Mouse (Mus musculus) kidney, embryonic 14.5 days (tissue): Measurements from ENCODE around the gene Hist1h3f. TPM values are rescaled to one million over a fixed set of nuclear protein-coding genes. Genes with fewer than 3 reads are reported as not detected.
"Not testable (repeated sequence)": the region's sequence is repeated elsewhere in the genome, so short reads cannot be mapped to it uniquely, and the experiment has no call there.

Source experiments
- ATAC-seq: fragments of 200-750 bp; cut with Nextera tagmentation; 2 replicates; pipeline ENCODE4 v1.8.0; 2017; ENCODE audit warnings: moderate number of reproducible peaks, mild to moderate bottlenecking, moderate TSS enrichment, moderate library complexity; ENCODE audit not compliant: low FRiP score, low TSS enrichment
- H3K27ac ChIP-seq: fragments of 300-500 bp; sonication (generic); 2 replicates; pipeline ENCODE4 v1.5.1; 2014; ENCODE audit warnings: low read depth, mild to moderate bottlenecking, low read length, moderate library complexity, mixed read lengths
- H3K27me3 ChIP-seq: fragments of 300-500 bp; sonication (generic); 2 replicates; pipeline ENCODE4 v1.6.1; 2014; ENCODE audit warnings: mild to moderate bottlenecking, low read length; ENCODE audit not compliant: control insufficient read depth, insufficient read depth
- H3K36me3 ChIP-seq: fragments of 300-500 bp; sonication (generic); 2 replicates; pipeline ENCODE4 v1.6.1; 2014; ENCODE audit warnings: low read length, mixed read lengths; ENCODE audit not compliant: control insufficient read depth, insufficient read depth
- H3K4me1 ChIP-seq: fragments of 300-500 bp; sonication (generic); 2 replicates; pipeline ENCODE4 v1.6.1; 2014; ENCODE audit warnings: low read length, mixed read lengths; ENCODE audit not compliant: control insufficient read depth, insufficient read depth
- H3K4me2 ChIP-seq: fragments of 300-500 bp; sonication (generic); replicated peaks from 2 replicates; pipeline ENCODE4 v1.6.1; 2014; ENCODE audit warnings: low read depth, mild to moderate bottlenecking, low read length
- H3K4me3 ChIP-seq: fragments of 300-500 bp; sonication (generic); 2 replicates; pipeline ENCODE4 v1.5.1; 2014; ENCODE audit warnings: mild to moderate bottlenecking, low read length
- H3K9ac ChIP-seq: fragments of 300-500 bp; sonication (generic); 2 replicates; pipeline ENCODE4 v1.6.1; 2014; ENCODE audit warnings: low read depth, mild to moderate bottlenecking, low read length, moderate library complexity
- H3K9me3 ChIP-seq: fragments of 300-500 bp; sonication (generic); 2 replicates; pipeline ENCODE4 v1.6.1; 2016; ENCODE audit warnings: low read length; ENCODE audit not compliant: control insufficient read depth
- WGBS: fragments of 180-500 bp; shearing (Covaris S2); extraction: QIAGEN DNeasy Blood & Tissue Kit; methylation state at CpG from one replicate; pipeline ENCODE4 v1.1.7; 2014; 5-methylcytosine and 5-hydroxymethylcytosine counted together
- polyA plus RNA-seq: library from polyadenylated mRNA; unstranded; fragments of >200 nt; fragmentation: Nextera tagmentation; extraction: Ambion mirVana; gene quantifications from 2 replicates; pipeline ENCODE4 v1.2.1, GENCODE M21; 2014

Gene Hist1h3f
- polyA plus RNA-seq, 1 experiment from 2014 or later, result 1.2 TPM

- Histone ChIP-seq H3K4me2 (peak overlapping the region; percentile 69), H3K4me3 (peak overlapping the region; percentile 62), H3K9ac (peak overlapping the region; percentile 89), H3K9me3 (no peaks in the 10 kb centered on the region), H3K27ac (peak overlapping the region; percentile 99), H3K4me1 (peaks cover 23% of the 10 kb centered on the region), H3K36me3 (no peaks in the 10 kb centered on the region), H3K27me3 (no peaks in the 10 kb centered on the region)
- 26% methylated on average over 9 of the region's 9 CpGs for WGBS
- no peak for ATAC-seq
Observed at GRCm38 (mm10) chr13:23532262-23533075, 11.4 kb upstream of the Hist1h3f start.

- Histone ChIP-seq H3K27ac (peak within 1 kb of the TSS; percentile 99), H3K4me2 (peak within 1 kb of the TSS; percentile 69), H3K4me1 (peaks cover 21% of the 10 kb centered on the region), H3K4me3 (peak within 1 kb of the TSS; percentile 62), H3K9ac (peak within 1 kb of the TSS; percentile 89)
- H3K36me3 ChIP-seq, H3K9me3 ChIP-seq, H3K27me3 ChIP-seq: not testable (repeated sequence)
- ATAC-seq, result peak; percentile 54
- WGBS, result under 1% methylated on average over 20 of the region's 53 CpGs
Observed at GRCm38 (mm10) chr13:23533560-23534367, 10.1 kb upstream of the Hist1h3f start, which contains the start of gene Hist1h2af. Hist1h2af (plus strand) TSS chr13:23533906.

GRCm38 (mm10) chr13:23534368-23535131 is 9.3 kb upstream of the Hist1h3f start:
- under 1% methylated on average over 15 of the region's 15 CpGs for WGBS
- Histone ChIP-seq H3K27me3 (no peaks in the 10 kb centered on the region), H3K4me3 (peak overlapping the region; percentile 62), H3K4me1 (peaks cover 16% of the 10 kb centered on the region), H3K36me3 (no peaks in the 10 kb centered on the region), H3K9me3 (no peaks in the 10 kb centered on the region), H3K4me2 (peak overlapping the region; percentile 69), H3K27ac (peak overlapping the region; percentile 99), H3K9ac (peak overlapping the region; percentile 89)
- no peak for ATAC-seq

- not testable (repeated sequence) for H3K9me3 ChIP-seq, H3K27me3 ChIP-seq, H3K36me3 ChIP-seq
- Histone ChIP-seq H3K4me1 (peaks cover 16% of the 10 kb centered on the region), H3K4me2 (peak within 1 kb of the TSS; percentile 69), H3K9ac (peak within 1 kb of the TSS; percentile 89), H3K4me3 (peak within 1 kb of the TSS; percentile 62), H3K27ac (peak within 1 kb of the TSS; percentile 99)
- ATAC-seq, result peak; percentile 93
- WGBS, result under 1% methylated on average over 44 of the region's 62 CpGs
Observed at GRCm38 (mm10) chr13:23535137-23536075, 8.4 kb upstream of the Hist1h3f start, which contains the start of gene Hist1h3g. Hist1h3g (plus strand) TSS chr13:23535422.

- H3K36me3 ChIP-seq, result no peaks in the 10 kb centered on the region
- peak overlapping the region; percentile 62 for H3K4me3 ChIP-seq
- H3K27ac ChIP-seq, result peak overlapping the region; percentile 99
- H3K27me3 ChIP-seq, result no peaks in the 10 kb centered on the region
- H3K9ac ChIP-seq, result peak overlapping the region; percentile 89
- no peak for ATAC-seq
- peak overlapping the region; percentile 69 for H3K4me2 ChIP-seq
- 17% methylated on average over 7 of the region's 7 CpGs for WGBS
- peaks cover 16% of the 10 kb centered on the region for H3K4me1 ChIP-seq
- H3K9me3 ChIP-seq, result no peaks in the 10 kb centered on the region
Observed at GRCm38 (mm10) chr13:23536076-23536822, 7.6 kb upstream of the Hist1h3f start.

GRCm38 (mm10) chr13:23537006-23537710 is 6.7 kb upstream of the Hist1h3f start:
- peak overlapping the region; percentile 69 for H3K4me2 ChIP-seq
- peak overlapping the region; percentile 62 for H3K4me3 ChIP-seq
- H3K9me3 ChIP-seq, result no peaks in the 10 kb centered on the region
- peak overlapping the region; percentile 89; the same call in 1 of the 2 replicates for H3K9ac ChIP-seq
- ATAC-seq, result no peak
- 68% methylated on average over 3 of the region's 3 CpGs for WGBS
- no peaks in the 10 kb centered on the region for H3K27me3 ChIP-seq
- no peaks in the 10 kb centered on the region for H3K36me3 ChIP-seq
- peaks cover 16% of the 10 kb centered on the region for H3K4me1 ChIP-seq
- H3K27ac ChIP-seq, result no peak overlapping the region

GRCm38 (mm10) chr13:23538249-23538648 is 5.6 kb upstream of the Hist1h3f start:
- Histone ChIP-seq H3K27me3 (no peaks in the 10 kb centered on the region), H3K4me1 (peaks cover 10% of the 10 kb centered on the region), H3K4me3 (no peak overlapping the region), H3K27ac (no peak overlapping the region), H3K9me3 (no peaks in the 10 kb centered on the region), H3K36me3 (no peaks in the 10 kb centered on the region), H3K4me2 (no peak overlapping the region), H3K9ac (no peak overlapping the region)
- 72% methylated on average over 5 of the region's 5 CpGs for WGBS
- ATAC-seq, result no peak
